Mouse (Mus musculus) thymus, adult 18-20 months (tissue): ENCODE measurements around the gene Sult2a1.
"Not testable (repeated sequence)": the region's sequence is repeated elsewhere in the genome, so short reads cannot be mapped to it uniquely, and the experiment has no call there.

Experiments used
- DNase-seq, 2 experiments: peaks; one replicate each; pipeline ENCODE4 v3.0.0; 2022; ENCODE audit warnings: mixed read lengths in 2 of 2

The Sult2a1 gene

DNA sequence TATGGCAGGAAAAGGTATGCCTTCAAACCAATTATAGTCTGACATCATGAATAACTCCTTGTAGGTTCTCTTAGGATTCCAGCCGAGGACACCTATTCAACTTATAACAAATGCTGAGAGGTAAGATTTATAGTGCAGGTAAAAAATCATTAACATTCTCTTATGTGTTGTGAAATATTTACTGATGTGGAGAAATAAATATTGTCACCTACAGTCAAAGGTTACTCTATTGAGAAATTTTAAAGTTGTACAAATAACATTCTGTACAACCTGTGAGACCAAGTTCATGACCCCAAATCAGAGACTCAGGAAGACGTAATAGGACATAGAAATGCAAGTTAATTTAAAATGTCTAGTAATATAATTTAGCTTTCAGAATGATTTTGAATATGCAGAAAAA lies at the start of gene Sult2a1:
Sult2a1 (minus strand) TSS at position 101 of the 400 bp plus-strand sequence.
- DNase-seq, result not testable (repeated sequence)

GRCm38 (mm10) chr7:13813913-13814312 lies 23.3 kb downstream of the Sult2a1 start:
- no peak for DNase-seq
